Mouse (Mus musculus) adrenal gland, postnatal 25 days (tissue): Measurements from ENCODE around the gene Gm45337. TPM values are rescaled to one million over a fixed set of nuclear protein-coding genes. Genes with fewer than 3 reads are reported as not detected.
"Not testable (repeated sequence)": the region's sequence is repeated elsewhere in the genome, so short reads cannot be mapped to it uniquely, and the experiment has no call there.

ENCODE experiments used
- DNase-seq: peaks from one replicate; pipeline ENCODE4 v3.0.0; 2021; ENCODE audit warnings: mixed read lengths
- long read RNA-seq: library from polyadenylated mRNA; stranded (forward); transcript quantifications from one replicate; pipeline ENCODE4 v2.0.0, GENCODE M21; 2021
- total RNA-seq: library from RNA; stranded (reverse); gene quantifications from 2 replicates; pipeline ENCODE4 v1.2.3, GENCODE M21; 2021

The Gm45337 gene
- total RNA-seq = not detected in 2 replicates
- long read RNA-seq = 0 reads

- no peak for DNase-seq
Observed at GRCm38 (mm10) chr7:142144507-142144906, at the start of gene Gm45337. Gene Gm45337, minus strand, starts transcription at chr7:142144607.

- DNase-seq = no peak
Observed at GRCm38 (mm10) chr7:142190289-142190688, 45.9 kb upstream of the Gm45337 start, which contains the start of gene Gm10153. Gene Gm10153, minus strand, starts transcription at chr7:142190389.

- no peak for DNase-seq
Observed at GRCm38 (mm10) chr7:142188156-142188555, 43.7 kb upstream of the Gm45337 start.

GRCm38 (mm10) chr7:142181021-142181420, 36.6 kb upstream of the Gm45337 start:
- no peak for DNase-seq

GRCm38 (mm10) chr7:142178685-142179084, 34.3 kb upstream of the Gm45337 start:
- no peak for DNase-seq

DNA sequence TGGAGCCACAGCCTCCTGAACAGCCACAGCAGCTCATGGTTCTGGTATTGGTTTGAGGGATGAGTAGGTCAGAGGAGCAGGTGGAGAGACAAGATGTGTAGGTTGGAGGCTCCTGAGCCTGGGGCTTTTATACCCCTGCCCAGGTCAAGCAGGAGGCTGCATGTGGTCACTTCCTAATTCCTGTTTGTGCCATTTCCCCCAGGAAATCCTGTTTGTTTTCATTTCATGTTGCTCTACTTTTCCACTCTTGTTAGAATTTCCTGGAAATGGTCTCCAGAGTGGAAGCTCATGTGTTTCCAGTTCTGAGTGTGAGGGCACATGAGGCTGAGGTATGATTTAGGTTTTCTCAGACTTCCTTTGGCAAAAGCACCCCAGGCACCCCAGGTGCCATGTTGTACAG, 31.5 kb upstream of the Gm45337 start, which contains the start of gene Krtap5-2:
TSS of gene Krtap5-2 (minus strand) at position 101 of the 400 bp plus-strand sequence.
- not testable (repeated sequence) for DNase-seq

GRCm38 (mm10) chr7:142169836-142170235, 25.4 kb upstream of the Gm45337 start:
- no peak for DNase-seq

DNA sequence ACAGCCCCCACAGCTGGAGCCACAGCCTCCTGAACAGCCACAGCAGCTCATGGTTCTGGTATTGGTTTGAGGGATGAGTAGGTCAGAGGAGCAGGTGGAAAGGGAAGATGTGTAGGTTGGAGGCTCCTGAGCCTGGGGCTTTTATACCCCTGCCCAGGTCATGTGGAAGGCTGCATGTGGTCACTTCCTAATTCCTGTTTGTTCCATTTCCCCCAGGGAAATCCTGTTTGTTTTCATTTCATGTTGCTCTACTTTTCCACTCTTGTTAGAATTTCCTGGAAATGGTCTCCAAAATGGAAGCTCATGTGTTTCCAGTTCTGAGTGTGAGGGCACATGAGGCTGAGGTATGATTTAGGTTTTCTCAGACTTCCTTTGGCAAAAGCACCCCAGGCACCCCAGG, 21.2 kb upstream of the Gm45337 start, which contains the start of gene Gm4553:
TSS of gene Gm4553 (minus strand) at position 101 of the 400 bp plus-strand sequence.
- not testable (repeated sequence) for DNase-seq

DNA sequence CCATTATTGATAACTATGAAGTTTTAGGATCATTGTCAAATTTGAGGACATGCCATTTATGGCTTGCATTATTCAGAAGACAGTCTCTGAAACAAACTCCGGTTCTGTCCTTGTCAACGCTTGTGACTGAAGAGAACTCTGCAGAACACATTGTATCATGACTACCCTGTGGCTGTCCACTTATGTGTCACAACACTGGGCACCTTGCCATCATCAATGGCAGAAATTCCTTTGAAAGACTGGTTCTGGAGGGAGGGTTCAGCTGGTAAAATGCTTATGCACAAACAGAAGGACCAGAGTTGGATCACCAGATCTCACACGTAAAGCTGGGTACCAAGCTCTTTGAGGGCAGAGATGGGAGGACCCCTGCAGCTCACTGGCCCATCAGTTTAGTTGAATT, 15.0 kb upstream of the Gm45337 start:
- DNase-seq = peak; percentile 40

DNA sequence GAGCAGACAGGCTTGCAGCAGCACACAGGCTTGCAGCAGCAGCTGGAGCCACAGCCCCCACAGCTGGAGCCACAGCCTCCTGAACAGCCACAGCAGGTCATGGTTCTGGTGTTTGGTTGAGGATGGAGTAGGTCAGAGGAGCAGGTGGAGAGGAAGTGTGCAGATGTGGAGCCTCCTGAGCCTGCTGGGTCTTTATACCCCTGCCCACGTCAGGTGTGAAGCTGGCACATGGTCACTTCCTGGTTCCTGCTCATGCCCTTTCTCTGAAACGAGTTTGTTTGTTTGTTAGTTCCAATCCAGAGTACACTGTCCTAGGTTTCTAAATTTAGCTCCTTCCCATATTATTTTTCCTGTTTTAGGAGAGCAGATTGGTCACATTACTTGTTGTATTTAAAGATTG, 12.6 kb upstream of the Gm45337 start, which contains the start of gene Gm29735:
TSS of gene Gm29735 (minus strand) at position 101 of the 400 bp plus-strand sequence.
- not testable (repeated sequence) for DNase-seq

DNA sequence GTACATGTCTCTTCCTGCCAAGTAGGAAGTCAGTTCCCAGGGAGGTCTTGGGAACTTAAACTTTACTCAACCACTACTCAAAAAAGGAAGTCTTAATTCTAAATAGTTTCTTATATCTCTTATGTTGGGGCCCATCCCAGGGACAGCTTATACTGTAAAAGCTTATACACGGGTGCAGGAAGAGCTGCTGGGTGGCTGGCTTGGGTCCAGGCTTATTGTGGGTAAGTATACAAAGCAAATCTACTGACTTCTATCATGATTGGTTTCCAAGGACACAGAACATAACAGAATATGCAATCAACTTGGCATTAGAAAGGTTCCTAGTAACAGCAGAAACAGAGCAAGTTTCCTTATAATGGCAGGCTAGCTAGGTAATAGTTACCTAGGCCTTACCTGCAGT, 10.9 kb upstream of the Gm45337 start:
- no peak for DNase-seq

DNA sequence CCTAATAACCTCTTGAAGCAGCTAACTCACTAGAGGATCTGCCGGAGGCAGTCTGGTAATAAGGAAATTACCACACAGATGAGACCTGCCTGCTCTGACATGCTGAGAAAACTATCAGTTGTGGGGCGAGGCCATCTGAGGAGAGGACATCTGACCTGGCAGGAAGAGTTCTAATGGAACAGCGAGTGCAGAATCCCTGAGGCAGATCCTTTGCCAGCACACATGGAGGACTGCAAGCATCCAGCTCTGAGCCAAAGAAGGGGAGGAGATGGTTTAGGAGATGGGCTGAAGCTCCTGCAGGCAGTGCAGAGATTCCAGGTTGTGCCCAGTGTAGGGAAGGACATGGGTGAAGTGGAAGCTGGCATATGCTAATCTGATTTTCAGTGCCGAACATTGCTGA, 7.8 kb upstream of the Gm45337 start:
- DNase-seq = no peak

DNA sequence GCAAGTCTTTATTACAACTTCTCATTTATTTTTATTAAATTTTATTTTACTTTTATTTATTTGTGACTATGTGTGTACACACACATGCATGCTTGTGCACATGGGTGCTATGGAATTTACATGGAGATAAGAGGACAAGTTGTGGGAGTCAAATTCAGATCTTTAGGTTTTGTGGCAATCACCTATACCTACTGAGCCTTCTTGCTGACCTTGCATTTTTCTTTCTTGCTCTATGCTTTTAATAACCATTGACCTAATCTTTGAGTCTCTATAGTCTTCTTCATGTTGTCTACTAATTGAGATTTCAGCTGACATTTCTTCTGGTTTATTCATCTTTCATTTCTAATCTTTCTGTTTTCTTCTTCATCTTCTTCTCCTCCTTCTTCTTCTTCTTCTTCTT, 4.2 kb upstream of the Gm45337 start:
- DNase-seq = no peak

DNA sequence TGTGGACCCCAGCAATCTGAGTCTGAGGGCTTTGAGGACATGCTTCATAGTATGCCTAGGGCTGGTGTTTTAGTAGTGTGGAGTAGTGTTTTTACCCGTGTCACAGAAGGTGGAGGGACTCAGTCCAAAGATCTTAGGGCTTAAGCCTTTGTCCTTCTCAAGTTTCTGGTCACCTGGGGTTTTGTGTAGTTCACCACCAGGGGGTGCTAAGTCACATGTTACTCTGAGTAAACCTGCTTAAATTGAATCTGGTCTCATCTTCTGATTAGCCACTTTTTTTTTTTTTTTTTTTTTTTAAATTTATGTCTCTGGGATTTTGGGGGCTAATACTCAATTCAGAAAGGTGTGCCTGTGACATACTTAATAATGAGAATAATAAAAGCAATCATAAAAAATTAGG, 1.6 kb upstream of the Gm45337 start:
- DNase-seq = peak; percentile 28

GRCm38 (mm10) chr7:142145413-142145940, 1.1 kb upstream of the Gm45337 start:
- DNase-seq = no peak

GRCm38 (mm10) chr7:142143506-142144010, 849 bp downstream of the Gm45337 start:
- DNase-seq = not testable (repeated sequence)

GRCm38 (mm10) chr7:142140696-142141095, 3.7 kb downstream of the Gm45337 start:
- DNase-seq = no peak

- not testable (repeated sequence) for DNase-seq
Observed at GRCm38 (mm10) chr7:142135934-142136333, 8.5 kb downstream of the Gm45337 start, which contains the start of gene Gm39115. Gene Gm39115, minus strand, starts transcription at chr7:142136034.

DNA sequence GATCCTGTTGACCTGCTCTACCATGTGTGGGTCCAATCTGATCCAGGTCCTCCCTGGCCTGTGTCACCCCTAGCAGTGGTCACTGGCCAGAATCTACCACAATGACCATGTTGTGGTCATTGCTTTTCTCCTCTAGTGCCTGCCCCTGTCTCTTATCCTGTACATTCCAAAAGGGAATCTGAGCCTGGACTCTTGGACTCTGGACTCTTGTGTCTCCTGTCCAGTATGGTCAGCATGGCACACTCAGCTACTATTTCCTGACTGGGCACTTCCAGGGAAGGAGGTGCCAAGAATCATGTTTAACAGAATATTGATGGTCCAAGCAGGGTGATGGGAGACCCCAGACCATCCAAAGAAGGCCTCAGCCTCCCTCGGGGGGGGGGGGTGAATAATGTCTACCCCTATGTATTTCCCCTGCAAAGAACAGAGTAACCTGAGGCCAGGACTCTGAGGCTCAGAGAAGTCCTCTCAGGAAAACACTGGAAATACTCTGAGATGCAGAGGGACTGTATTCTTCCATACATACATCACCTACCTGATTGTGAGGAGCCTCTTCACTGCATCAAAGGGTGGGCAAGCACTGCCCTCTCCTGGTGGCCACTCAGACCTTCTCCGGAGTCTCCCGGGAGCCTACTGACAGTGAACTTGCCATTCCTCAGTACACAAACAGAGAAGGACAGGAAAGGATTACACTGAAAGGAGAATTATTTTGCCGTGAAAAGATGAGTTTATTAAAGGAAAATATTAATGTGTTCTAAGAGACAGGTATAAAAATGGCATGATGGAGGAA, 10.0 kb downstream of the Gm45337 start:
- no peak for DNase-seq

GRCm38 (mm10) chr7:142128843-142129242, 15.6 kb downstream of the Gm45337 start:
- DNase-seq = no peak

GRCm38 (mm10) chr7:142120629-142121028, 23.8 kb downstream of the Gm45337 start, which contains the start of gene Gm45618:
Gene Gm45618, minus strand, starts transcription at chr7:142120729.
- DNase-seq = not testable (repeated sequence)

- DNase-seq = peak; percentile 38
Observed at GRCm38 (mm10) chr7:142119632-142120031, 24.8 kb downstream of the Gm45337 start.

GRCm38 (mm10) chr7:142104747-142105146, 39.7 kb downstream of the Gm45337 start:
- no peak for DNase-seq
